Mouse (Mus musculus): ENCODE results near the gene Pfkm. TPM values are rescaled to one million over a fixed set of nuclear protein-coding genes. Genes with fewer than 3 reads are reported as not detected.

Gene Pfkm
- total and polyA plus RNA-seq, 2 experiments from 2014 or later = 91.5 to 97.3 TPM

DNA sequence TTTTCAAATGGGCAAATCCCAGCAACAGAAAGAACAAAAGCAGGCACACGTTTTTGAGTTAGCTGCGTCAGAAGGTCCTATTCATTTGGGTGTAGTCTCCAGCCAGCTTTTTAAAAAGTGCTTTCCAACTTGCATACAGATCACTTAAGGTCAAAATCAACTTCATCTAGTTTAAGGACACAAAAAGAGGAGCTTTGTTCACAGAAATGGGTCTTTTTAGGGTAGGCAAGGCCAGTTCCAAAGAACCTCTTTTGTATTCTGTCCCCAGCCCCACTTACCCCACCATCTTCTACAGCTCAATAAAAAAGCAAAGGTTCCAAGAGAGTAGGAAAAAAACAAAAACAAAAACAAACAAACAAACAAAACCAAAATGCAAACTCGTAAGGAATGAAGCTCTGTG lies 42.3 kb downstream of the Pfkm start:
- WGBS = 63% methylated on average over 3 of the region's 3 CpGs
- no peaks in the 10 kb centered on the region for H3K9me3 ChIP-seq (ENCODE audit: low read length)
- no peaks in the 10 kb centered on the region for H3K4me1 ChIP-seq (ENCODE audit: insufficient read depth, low read length)
- DNase-seq (ENCODE audit: low spot score) (peak; percentile 38), ATAC-seq (peak; percentile 48; the same call in 1 of the 2 replicates)
- H3K4me3 ChIP-seq (ENCODE audit: low read length) = no peak overlapping the region
- H3K4me2 ChIP-seq (ENCODE audit: low read depth, low read length) = no peak overlapping the region
- H3K9ac ChIP-seq (replicated peaks; ENCODE audit: low read length) = no peak overlapping the region
- peak overlapping the region; percentile 70 for H3K27ac ChIP-seq
- peaks cover 63% of the 10 kb centered on the region for H3K36me3 ChIP-seq (ENCODE audit: insufficient read depth, low read length)
- no peak for TF ChIP-seq CTCF (IDR thresholded peaks at IDR 0.05; ENCODE audit: low read depth)
- H3K27me3 ChIP-seq (ENCODE audit: insufficient read depth, low read length) = no peaks in the 10 kb centered on the region

DNA sequence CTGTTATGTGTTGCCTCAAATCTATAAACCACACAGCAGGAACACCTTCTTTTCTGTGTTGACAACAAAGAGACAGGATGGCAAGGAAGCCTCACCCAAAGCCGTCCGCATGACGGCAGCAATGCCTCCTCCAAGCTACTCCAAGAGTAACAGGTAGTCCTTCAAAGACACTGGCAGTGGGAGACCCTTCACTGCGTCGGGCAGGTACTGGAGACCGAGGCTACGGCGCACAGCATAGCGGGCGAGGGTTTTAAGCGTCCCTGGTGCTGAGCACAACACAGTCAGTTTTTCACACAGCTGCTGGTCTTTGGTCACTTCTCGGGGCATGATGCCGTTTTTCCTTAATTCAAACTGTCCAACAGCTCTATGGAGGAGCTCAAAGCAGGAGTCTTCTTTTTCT lies 43.3 kb downstream of the Pfkm start:
- peak overlapping the region; percentile 70; the same call in 1 of the 2 replicates for H3K27ac ChIP-seq
- H3K27me3 ChIP-seq (ENCODE audit: insufficient read depth, low read length) = no peaks in the 10 kb centered on the region
- no peak overlapping the region for H3K4me3 ChIP-seq (ENCODE audit: low read length)
- no peak overlapping the region for H3K4me2 ChIP-seq (ENCODE audit: low read depth, low read length)
- no peaks in the 10 kb centered on the region for H3K9me3 ChIP-seq (ENCODE audit: low read length)
- H3K36me3 ChIP-seq (ENCODE audit: insufficient read depth, low read length) = peaks cover 62% of the 10 kb centered on the region
- no peak overlapping the region for H3K9ac ChIP-seq (replicated peaks; ENCODE audit: low read length)
- 95% methylated on average over 13 of the region's 13 CpGs for WGBS
- TF ChIP-seq CTCF (IDR thresholded peaks at IDR 0.05; ENCODE audit: low read depth) = no peak
- no peaks in the 10 kb centered on the region for H3K4me1 ChIP-seq (ENCODE audit: insufficient read depth, low read length)
- DNase-seq (ENCODE audit: low spot score) (no peak), ATAC-seq (no peak)

- DNase-seq (ENCODE audit: low spot score) (no peak), ATAC-seq (no peak)
- H3K27me3 ChIP-seq (ENCODE audit: insufficient read depth, low read length) = no peaks in the 10 kb centered on the region
- H3K36me3 ChIP-seq (ENCODE audit: insufficient read depth, low read length) = peaks cover 57% of the 10 kb centered on the region
- no peak for TF ChIP-seq CTCF (IDR thresholded peaks at IDR 0.05; ENCODE audit: low read depth)
- H3K9me3 ChIP-seq (ENCODE audit: low read length) = no peaks in the 10 kb centered on the region
- no peak overlapping the region for H3K4me2 ChIP-seq (ENCODE audit: low read depth, low read length)
- no peak overlapping the region for H3K9ac ChIP-seq (replicated peaks; ENCODE audit: low read length)
- 91% methylated on average over 9 of the region's 9 CpGs for WGBS
- no peaks in the 10 kb centered on the region for H3K4me1 ChIP-seq (ENCODE audit: insufficient read depth, low read length)
- H3K4me3 ChIP-seq (ENCODE audit: low read length) = no peak overlapping the region
- no peak overlapping the region for H3K27ac ChIP-seq
Measured at GRCm38 (mm10) chr15:98136871-98137270, 44.5 kb downstream of the Pfkm start.

DNA sequence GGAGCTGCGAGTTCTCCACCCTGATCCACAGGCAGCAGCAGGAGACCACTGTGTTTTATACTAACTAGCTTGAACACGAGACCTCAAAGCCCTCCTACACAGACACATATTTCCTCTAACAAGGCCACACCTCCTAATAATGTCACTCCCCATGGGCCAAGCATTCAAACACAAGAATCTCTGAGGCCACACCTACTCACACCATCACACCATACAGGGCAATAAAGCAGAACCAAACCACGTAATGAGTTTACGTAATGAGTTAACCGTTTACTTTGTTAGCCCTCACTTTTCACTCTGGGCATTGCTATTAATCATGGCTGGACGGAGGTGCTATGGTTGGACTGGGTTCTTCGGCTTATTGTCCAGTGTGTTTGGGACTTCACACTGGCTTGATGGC lies 47.4 kb downstream of the Pfkm start:
- TF ChIP-seq CTCF (IDR thresholded peaks at IDR 0.05; ENCODE audit: low read depth) = no peak
- 84% methylated on average over 7 of the region's 7 CpGs for whole genome bisulfite sequencing
- Histone ChIP-seq H3K9ac (replicated peaks; ENCODE audit: low read length) (no peak overlapping the region), H3K36me3 (ENCODE audit: insufficient read depth, low read length) (peaks cover 44% of the 10 kb centered on the region), H3K27ac (no peak overlapping the region), H3K4me2 (ENCODE audit: low read depth, low read length) (no peak overlapping the region), H3K4me3 (ENCODE audit: low read length) (no peak overlapping the region), H3K4me1 (ENCODE audit: insufficient read depth, low read length) (peaks cover 6% of the 10 kb centered on the region; the same call in 1 of the 2 replicates), H3K27me3 (ENCODE audit: insufficient read depth, low read length) (no peaks in the 10 kb centered on the region), H3K9me3 (ENCODE audit: low read length) (no peaks in the 10 kb centered on the region)
- DNase-seq (ENCODE audit: low spot score) = no peak
- ATAC-seq = no peak

DNA sequence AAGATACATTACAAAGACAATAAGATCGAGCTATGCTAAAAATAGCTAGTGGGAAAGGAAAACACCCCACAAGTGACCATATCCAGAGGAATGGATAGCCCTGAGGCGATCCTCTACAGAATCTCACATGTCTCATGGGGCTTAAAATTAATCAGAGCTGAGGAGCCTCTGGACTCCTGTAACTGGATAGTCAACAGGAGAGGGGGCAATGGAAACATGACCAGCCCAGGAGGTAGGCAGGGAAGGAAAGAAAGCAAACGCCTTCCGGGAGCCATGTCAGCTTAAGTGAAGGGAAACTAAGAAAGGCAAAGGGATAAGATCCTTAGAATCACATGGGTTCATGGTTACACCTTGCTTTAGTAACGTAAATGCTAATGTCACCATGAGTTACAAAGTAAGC lies 48.4 kb downstream of the Pfkm start:
- peaks cover 35% of the 10 kb centered on the region for H3K36me3 ChIP-seq (ENCODE audit: insufficient read depth, low read length)
- TF ChIP-seq CTCF (IDR thresholded peaks at IDR 0.05; ENCODE audit: low read depth) = no peak

GRCm38 (mm10) chr15:98142515-98142914 lies 50.1 kb downstream of the Pfkm start:
- 82% methylated on average over 10 of the region's 10 CpGs for WGBS
- no peak for ATAC-seq
- H3K9me3 ChIP-seq (ENCODE audit: low read length) = no peaks in the 10 kb centered on the region
- DNase-seq (ENCODE audit: low spot score) = no peak
- TF ChIP-seq CTCF (IDR thresholded peaks at IDR 0.05; ENCODE audit: low read depth) = no peak
- H3K4me3 ChIP-seq (ENCODE audit: low read length) = no peak overlapping the region
- H3K9ac ChIP-seq (replicated peaks; ENCODE audit: low read length) = no peak overlapping the region
- peaks cover 7% of the 10 kb centered on the region; the same call in 1 of the 2 replicates for H3K4me1 ChIP-seq (ENCODE audit: insufficient read depth, low read length)
- no peak overlapping the region for H3K4me2 ChIP-seq (ENCODE audit: low read depth, low read length)
- H3K36me3 ChIP-seq (ENCODE audit: insufficient read depth, low read length) = peaks cover 27% of the 10 kb centered on the region
- H3K27ac ChIP-seq = no peak overlapping the region
- no peaks in the 10 kb centered on the region for H3K27me3 ChIP-seq (ENCODE audit: insufficient read depth, low read length)

More for the DNA sequence above, 48.4 kb downstream of the Pfkm start:
- Histone ChIP-seq H3K27me3 (ENCODE audit: insufficient read depth, low read length) (no peaks in the 10 kb centered on the region), H3K4me2 (ENCODE audit: low read depth, low read length) (no peak overlapping the region), H3K4me1 (ENCODE audit: insufficient read depth, low read length) (peaks cover 7% of the 10 kb centered on the region; the same call in 1 of the 2 replicates), H3K9me3 (ENCODE audit: low read length) (no peaks in the 10 kb centered on the region), H3K9ac (replicated peaks; ENCODE audit: low read length) (no peak overlapping the region), H3K4me3 (ENCODE audit: low read length) (no peak overlapping the region), H3K27ac (no peak overlapping the region)
- ATAC-seq = no peak
- no peak for DNase-seq (ENCODE audit: low spot score)
- WGBS = 94% methylated on average over 5 of the region's 5 CpGs

DNA sequence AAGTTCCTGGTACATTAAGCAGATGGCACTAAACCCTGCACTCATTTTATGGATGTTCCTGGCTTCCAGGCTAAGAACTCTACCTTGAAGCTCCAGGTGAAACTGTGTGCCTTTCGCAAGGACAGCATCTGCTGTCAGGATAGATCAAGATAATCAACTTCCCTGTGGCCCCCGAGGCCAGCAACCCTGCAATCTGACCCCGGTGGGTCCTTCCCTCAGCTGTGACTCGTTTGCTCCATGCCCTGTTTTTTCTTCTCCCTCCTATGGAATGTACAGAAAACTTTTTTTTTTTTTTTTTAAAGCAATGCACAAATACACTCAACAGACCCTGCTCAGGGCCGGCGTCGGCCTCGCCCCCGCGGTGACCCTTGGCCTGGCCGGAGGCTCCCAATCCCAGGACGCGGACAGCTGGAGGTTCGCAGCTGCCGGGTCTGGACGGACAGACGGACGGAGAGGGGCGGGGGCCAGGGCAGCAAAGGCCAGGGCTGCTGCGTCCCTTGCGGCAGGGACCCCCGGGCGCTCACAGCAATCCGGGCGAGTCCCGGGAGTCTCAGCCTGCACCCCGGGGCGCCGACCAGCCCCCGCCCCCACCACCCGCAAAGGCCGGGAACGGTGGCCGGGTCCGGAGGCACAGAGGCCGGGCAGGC lies 52.6 kb downstream of the Pfkm start:
- DNase-seq (ENCODE audit: low spot score) = no peak
- ATAC-seq = no peak; the same call in 1 of the 2 replicates

More for the DNA sequence above, 52.6 kb downstream of the Pfkm start:
- under 1% methylated on average over 34 of the region's 36 CpGs for WGBS
- TF ChIP-seq CTCF (IDR thresholded peaks at IDR 0.05; ENCODE audit: low read depth) = no peak
- Histone ChIP-seq H3K27ac (peak overlapping the region; percentile 84), H3K9me3 (ENCODE audit: low read length) (no peaks in the 10 kb centered on the region), H3K4me1 (ENCODE audit: insufficient read depth, low read length) (peaks cover 7% of the 10 kb centered on the region; the same call in 1 of the 2 replicates), H3K36me3 (ENCODE audit: insufficient read depth, low read length) (peaks cover 13% of the 10 kb centered on the region), H3K4me2 (ENCODE audit: low read depth, low read length) (peak overlapping the region; percentile 97), H3K9ac (replicated peaks; ENCODE audit: low read length) (peak overlapping the region; percentile 95), H3K27me3 (ENCODE audit: insufficient read depth, low read length) (no peaks in the 10 kb centered on the region), H3K4me3 (ENCODE audit: low read length) (peak overlapping the region; percentile 92)
